Mouse (Mus musculus) regulatory T cell (primary cell): ENCODE data around the gene Rps6ka3.

Source experiments
- in situ Hi-C: fragments of 300-600 bp; cut with MboI, MseI; formaldehyde crosslinking; loops from one replicate; pipeline ENCODE4 v1.15.1; 2025; ENCODE audit warnings: high pct_unique_total_duplicates

Gene Rps6ka3

GRCm38 (mm10) chrX:159315293-159315692, 105.2 kb downstream of the Rps6ka3 start:
- in situ Hi-C loops: no loop called here

- in situ Hi-C loops: no loop called here
Observed at GRCm38 (mm10) chrX:159321342-159321741, 111.2 kb downstream of the Rps6ka3 start.

DNA sequence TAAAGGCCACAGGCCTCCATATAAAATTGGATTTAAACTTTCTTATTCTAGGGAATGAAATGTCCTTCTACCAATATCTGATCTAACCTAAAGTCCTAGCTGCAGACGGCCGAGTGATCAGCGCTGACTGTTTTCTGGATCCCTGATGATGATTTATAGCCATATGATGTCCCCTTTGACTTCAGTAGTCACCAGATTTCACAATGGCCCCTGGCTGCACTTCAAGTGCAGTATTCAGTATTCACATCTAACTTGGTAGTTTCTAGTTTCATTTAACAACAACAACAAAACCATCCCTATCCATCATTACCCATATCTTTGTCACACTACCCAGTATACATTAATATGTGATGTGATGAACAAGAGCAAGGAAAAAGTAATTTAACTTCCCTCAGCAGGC, 154.4 kb downstream of the Rps6ka3 start:
- in situ Hi-C loops: no loop called here

- in situ Hi-C loops: no loop called here
Observed at GRCm38 (mm10) chrX:159371831-159372752, 162.0 kb downstream of the Rps6ka3 start, which contains the start of gene Eif1ax. TSS of gene Eif1ax (plus strand) at chrX:159372178.

GRCm38 (mm10) chrX:159372753-159373144, 162.6 kb downstream of the Rps6ka3 start:
- in situ Hi-C loops: no loop called here

DNA sequence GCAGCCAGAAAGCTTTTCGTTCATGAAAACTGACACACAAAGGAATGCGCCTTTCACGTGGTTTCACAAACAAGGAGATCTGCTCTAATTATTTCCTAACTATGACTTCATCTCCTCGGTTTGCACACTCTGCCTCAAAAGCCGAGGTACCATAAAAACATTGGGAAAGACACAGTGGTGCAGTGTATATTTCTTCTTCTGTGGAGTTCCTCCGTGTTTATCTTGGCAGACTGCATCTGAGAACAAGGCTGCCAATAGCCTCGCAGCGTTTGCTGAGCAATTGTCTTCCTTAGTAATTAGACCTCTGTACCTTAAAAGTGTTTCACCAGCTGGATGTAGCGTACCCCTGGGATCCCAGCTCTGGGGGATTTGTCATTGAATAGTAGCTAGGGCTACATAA, 177.0 kb downstream of the Rps6ka3 start:
- in situ Hi-C loops: no loop called here

DNA sequence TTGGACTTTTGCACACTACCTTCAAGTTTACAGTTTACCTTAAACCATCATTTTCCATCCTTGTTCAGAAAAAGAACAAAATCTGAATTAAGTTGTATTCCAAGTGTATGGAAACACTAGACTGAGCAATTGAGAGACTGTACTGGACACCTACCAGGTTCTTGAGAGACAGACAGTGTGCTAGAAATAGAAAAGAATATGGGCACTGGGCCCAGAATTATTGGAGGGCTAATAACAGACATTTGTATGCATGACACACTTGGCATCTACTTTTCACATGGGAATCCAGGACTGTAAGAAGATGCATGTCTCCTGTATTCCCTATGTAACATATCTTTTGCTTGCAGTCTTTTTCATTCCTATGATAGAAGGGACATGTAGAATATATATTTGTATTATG, 178.8 kb downstream of the Rps6ka3 start:
- in situ Hi-C loops: no loop called here

DNA sequence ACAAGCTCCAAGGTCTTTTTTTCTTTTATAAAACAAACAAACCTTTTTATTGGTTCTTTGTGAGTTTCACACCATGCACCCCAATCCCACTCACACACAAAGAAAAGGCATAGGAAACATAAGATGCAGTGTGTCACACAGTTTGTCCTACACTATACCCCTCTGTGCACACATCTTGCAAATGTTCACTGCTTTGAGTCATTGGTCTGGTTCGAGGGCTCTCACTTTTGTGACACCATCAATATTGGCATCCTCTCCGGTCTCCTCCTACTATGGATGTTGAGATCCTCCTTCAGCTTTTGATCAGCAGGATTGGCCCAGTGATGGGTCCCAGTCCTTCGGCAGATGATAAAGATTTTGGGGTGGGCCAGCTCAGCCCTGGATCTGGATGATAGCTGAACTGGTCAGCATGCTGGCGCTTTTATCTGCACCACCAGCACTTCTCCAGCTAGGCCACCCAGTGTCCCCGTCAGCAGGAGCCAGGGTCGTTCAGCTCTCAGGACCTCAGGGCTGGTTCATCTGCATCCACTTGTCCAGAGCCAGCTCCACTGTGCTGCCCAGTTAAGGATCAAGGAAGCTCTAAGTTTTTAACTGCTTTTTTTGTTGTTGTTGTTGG, 180.3 kb downstream of the Rps6ka3 start:
- in situ Hi-C loops: no loop called here

- in situ Hi-C loops: no loop called here
Observed at GRCm38 (mm10) chrX:159391239-159391638, 181.1 kb downstream of the Rps6ka3 start.

DNA sequence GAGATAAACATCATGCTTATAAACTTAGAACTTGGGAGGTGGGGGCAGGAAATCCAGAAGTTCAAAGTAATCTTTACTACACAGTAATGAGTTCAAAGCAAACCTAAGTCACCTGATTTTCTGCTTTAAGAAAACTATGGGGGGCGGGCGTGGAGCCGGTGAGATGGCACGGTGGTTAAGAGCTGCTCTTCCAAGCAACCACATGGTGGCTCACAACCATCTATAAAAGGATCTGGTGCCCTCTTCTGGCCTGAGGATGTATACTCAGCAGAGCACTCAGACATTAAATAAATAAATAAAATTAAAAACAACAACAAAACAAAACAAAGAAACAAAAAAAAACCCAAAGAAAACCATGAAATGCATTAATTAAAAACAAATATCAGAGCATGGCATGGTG, 199.1 kb downstream of the Rps6ka3 start:
- in situ Hi-C loops: loop anchor here (10.0 kb wide), 1 partner anchor 784 kb away; no protein-coding TSS in a partner anchor

DNA sequence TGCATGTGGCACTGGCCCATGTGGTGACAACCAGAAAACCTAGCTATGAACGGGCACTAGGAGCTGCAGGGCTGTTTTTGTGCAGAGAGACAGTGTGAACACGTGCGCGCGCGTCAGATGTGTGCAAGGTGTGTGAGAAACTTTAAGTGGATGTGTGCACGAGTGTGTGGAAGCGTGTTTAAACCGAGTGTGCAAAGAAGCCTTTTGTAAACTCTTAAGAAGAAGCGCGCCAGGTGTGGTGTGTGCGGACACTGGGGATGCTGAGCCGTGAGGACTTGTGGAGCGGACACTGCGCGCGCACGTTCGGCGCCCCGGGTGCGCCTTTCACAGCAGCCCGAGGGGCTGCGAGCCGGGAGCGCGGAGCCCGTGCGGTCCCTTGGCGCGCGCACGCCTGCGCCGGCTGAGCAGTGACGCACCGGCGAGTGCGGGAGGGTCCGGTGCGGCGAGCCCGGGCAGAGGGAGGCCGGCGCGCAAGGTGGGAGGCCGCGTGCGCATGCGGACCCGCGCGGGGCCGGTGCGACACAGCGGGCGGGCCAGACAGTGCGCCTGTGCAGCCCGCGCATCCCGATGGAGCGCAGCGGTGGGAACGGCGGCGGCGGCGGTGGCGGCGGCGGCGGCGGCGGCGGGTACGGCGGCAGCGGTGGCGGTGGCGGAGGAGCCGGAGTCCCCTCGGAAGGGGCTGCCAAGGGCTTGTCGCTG, 204.2 kb downstream of the Rps6ka3 start, which contains the start of gene Map7d2:
Gene Map7d2, plus strand, starts transcription at position 443 of the 699 bp plus-strand sequence.
- in situ Hi-C loops: no loop called here

GRCm38 (mm10) chrX:159414829-159415673, 204.9 kb downstream of the Rps6ka3 start:
- in situ Hi-C loops: no loop called here
